Mouse (Mus musculus) urinary bladder, postnatal 14 days (tissue): ENCODE results near the gene Podxl.
A peak's percentile ranks its signal among the peaks of the same experiment; 100 is the strongest.

Experiments used
- DNase-seq: peaks from one replicate; pipeline ENCODE4 v3.0.0; 2021; ENCODE audit warnings: low spot score

Podxl gene

DNA sequence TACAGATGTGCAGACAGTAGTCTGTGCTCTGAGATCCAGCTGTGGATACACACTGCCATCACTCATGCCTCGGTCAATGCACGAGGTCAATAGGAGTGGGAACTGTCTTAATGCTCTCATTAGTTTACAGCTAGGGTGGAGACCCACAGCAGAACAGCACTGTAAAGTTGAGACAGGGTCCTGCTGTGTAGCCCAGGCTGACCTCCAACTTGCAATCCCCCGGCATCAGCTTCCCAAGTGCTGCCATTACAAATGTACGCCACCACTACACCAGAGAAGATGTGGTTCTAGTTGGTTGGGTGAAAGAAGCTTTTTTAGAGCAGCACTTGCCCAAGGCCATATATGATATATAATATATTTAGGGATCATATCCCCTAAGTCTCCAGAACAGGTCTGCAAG, 40.1 kb downstream of the Podxl start:
- no peak for DNase-seq

DNA sequence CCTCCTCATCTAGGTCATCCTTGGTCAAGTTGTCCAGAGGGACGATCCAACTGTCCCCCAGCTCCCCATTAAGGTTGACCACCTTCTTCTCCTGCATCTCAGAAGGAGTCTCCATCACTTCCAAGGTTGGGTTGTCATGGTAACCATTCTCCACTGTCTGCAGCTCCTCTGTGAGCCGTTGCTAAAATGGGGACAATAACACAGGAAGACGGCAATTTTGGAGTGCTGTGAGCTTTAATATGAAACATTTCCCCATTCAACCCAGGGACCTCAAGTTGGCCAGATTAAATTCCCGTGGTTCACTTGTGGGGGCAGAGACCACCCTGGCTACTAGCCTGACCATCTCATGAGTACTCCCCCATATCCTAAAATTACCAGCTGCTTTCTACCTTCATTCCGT, 40.7 kb downstream of the Podxl start:
- DNase-seq = no peak

DNA sequence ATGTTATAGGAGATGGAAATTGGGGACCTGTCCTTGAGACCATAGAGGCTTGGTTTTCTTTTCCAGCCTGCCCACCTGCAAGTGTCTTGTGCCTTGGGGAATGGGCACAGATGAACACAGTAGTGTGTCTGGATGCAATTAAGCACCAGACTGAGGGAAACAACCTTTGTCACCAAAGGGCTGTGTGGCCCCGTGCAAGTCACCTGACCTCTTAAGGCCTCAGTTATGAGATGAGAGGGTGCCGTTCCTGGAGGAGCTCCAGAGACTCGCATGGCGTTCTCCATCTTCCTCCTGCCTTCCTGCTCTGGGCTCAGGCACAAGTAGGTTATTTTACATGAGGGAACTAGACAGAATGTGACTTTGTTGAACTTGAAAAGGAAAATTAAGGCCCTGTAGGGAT, 41.3 kb downstream of the Podxl start:
- DNase-seq = no peak

DNA sequence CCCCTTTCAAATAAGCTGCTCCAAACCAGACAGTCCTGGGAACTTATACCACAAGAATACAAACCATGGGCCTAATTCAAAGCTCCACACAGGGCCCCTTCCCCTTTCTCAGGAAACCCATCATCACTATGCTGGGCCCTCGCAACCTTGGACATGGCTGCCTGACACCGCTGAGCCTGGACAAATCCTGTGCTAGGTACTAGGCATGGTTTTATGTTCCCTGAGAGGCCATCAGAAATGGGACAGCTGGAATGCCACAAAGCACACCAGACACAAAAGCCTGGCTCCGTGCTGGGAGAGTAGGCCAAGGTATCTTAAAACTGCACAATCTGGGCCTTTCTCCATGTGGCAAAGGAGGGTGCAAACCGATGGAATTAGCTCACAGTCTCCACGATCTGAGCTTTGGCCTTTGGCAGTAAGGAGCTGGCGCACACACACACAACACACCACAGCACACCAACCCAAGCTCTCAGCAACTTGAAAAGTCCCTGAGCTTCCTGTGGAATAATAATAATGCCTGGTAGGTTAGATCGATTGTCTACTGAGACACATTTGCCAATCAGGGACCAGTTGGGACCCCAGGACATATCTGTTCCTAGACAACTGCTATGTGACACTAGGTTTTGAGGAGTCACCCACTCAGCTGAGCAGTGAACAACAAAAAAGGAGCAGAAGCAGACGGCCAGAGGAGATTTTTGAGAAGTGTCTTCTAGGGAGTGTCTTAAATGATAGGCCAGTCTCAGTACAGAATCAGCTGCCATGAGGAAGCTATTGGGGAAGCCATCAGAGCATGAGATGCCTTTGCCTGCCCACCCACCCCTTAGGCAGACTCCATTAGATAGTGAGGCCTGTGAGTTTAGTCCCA, 42.1 kb downstream of the Podxl start:
- no peak for DNase-seq

DNA sequence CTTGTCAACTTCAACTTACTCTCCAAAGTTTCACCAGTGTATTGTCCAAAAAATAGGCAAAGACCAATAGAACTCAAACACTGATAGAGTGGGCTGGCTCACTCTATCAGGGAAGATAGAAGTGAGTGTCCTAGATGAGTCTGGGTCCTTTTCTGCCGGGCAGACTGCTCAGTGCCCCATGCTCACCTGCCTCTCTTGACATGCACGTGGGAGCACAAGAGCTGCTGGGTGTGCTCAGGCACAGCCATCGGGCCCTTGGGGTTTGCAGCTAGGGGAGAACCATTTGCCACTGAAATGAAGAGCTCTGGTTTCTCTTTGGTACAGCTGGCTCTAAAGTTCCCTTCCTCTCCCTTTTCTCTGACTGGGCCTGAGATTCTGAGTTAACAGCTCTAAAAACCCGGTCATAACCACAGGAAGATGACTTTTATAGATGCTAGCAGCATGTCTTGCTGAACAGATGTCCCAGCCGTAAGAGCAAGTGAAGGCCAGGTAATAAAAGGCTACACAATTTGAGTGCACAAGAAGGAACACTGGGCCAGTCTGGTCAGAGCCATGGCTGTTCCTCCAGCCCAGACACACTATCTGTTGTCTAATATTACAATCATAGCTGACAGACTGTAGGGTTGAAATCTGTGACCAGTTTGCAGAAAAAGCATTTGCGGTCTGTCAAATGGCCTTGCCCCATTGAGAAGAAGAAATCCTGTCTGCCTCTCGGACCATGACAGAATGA, 43.1 kb downstream of the Podxl start:
- no peak for DNase-seq

DNA sequence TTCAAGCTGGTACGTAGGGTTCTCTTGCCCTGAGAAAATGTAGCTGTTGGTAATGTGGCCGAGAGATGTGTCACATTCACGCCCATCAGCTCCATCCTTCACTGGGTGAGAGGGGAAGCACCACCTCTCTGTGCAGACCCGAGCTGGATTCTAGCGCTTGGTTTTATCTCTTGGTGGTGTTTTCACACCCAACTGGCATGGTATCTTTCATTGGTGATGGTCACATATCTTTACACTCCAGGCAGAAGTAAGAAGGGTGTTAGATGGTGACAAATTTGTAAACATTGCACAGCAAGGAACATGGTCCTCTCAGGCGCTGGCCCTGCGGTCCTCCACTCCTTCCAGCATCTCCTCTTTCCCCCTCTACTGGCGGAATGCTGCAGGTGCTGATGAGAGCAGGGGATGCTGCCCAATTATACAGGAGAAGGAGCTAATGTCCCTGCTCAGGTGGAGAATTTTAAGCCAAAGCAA, 44.7 kb downstream of the Podxl start:
- DNase-seq = no peak

DNA sequence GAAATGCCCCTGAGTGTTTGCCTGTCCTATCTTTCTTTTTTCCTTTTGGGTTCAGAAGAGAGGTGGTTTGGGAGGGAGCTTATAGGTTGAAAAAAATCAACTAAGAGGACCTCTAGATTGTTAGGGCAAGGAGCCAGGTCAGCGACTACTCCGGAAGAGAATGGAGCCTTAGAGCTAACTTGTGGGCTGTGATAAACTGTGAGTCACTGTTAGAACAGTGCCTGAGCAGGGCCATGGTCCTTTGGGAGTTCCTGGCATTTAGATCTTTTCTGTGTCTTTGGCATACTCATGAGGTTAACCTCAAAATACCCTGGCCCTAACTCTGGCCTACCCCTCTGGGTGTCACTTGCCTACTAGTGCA, 45.5 kb downstream of the Podxl start:
- peak; percentile 43 for DNase-seq

DNA sequence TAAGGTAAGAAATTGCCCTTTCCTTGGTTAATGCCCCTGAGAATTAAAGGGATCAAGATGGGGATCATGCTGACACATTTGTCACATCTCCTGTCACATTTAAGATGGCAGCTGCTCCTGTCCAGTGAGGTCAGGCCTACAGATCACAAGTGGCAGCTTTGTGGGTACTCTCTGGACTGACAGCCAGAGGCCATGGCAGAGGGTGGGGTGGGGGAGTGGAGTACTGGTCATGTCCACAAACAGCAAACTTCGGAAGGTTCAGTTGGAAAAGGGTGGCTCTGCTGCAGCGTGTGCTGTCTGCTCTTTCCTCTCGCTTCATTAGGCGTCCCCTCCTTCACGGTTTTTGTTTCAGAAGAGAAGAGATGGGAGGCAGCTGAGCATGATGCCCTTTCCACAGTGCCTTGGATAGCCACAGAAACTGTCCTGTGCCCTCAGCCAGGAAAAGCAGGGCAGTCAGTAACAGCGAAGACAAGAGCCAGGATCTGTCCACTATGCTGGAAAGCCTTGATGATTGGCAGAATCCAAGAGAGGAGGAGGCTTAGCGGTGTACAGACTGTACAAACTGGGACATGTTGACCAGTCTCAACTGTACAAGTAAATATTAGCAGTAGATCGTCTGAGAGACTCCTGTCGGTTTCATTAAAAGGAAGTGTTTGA, 46.0 kb downstream of the Podxl start:
- no peak for DNase-seq

DNA sequence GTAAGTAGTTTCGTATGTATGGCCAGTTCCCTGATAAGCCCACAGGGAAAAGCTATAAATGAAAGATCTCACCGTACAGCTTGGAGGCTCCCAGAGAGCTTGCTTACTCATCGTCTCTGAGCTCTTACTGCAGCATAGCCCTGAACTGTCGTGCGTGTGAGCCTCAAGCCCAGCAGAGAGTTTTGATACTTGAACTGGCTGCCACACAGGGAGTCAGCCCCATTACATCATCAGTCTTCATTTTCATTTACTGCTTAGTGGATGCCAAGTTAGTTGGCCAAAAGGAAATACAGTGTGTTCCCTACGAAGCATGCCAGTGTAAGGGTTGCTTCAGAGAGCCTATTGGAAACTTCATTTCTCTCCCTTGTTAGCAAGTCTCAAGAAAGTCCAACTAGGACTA, 50.1 kb downstream of the Podxl start:
- DNase-seq = no peak

DNA sequence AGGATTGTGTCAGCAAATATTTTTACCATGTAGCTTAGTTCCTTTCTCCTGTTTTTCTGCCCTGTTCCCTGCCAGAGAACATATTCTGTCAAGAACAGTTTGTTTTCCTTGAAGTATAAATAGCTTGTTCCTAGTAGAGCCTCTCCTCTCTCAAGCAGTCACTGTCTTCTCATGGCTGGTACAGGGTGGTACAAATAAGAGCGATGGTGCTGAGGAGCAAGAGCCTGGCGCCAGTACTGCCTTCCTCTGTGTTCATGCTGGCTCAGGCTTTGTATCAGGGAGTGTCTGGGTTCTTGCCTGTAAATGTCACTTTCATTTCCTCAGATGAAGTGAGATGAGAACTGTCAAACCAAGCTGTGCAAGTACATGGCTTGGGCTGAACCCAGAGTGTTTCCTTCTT, 61.2 kb downstream of the Podxl start:
- no peak for DNase-seq

DNA sequence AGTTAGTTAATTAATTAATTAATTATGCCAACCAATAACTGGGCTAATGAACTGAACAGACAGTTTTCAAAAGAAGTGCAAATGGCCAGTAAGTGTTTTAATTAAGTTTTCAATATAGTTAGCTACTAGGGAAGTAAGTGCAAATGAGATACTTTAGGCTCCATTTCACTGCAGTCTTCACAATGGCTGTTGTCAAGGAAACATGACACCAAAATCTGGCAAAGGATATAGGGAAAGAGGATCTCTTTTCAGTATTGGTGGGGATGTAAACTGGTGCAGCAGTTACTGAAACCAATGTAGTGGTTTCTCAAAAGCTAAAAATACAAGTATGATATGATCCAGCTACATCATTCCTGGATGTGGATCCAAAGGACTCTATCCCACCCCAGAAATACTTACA, 63.1 kb downstream of the Podxl start:
- no peak for DNase-seq

DNA sequence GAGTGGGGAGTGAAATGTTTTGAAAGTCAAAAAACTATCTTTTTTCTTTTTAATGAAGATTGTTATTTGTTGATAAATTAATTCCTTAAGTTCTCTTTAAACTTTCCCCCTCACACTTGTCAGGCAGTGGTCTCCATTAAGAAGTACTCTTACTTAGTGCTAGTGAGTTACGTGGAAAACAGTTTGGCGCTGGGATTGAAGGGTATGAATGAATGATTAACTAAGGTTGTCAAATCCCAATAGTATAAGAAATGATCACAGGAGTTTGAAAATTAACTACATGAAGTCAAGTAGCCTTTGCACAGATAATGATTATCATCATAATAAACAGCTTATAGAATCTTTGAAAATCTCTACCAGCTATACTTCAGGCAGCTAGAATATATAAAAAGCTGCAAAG, 63.5 kb downstream of the Podxl start:
- no peak for DNase-seq

DNA sequence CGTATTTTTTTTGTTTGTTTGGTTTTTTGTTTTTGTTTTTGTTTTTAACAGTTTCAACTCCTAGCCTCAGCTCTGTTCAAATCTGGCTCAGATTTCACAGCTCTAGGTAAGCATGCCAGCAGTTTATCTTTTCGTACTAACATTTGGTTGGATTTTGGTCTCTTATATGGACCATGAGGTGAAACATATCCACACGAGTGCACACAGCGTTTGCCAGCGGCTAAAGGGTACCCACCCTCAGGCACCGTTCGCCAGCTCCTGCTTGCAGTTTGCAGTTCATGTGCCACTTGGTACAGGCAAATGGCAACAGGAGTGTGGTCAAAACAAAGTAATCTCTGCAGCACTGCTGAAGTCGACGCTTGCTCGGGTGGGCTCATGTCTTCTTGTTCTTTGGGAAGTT, 63.9 kb downstream of the Podxl start:
- DNase-seq = no peak

DNA sequence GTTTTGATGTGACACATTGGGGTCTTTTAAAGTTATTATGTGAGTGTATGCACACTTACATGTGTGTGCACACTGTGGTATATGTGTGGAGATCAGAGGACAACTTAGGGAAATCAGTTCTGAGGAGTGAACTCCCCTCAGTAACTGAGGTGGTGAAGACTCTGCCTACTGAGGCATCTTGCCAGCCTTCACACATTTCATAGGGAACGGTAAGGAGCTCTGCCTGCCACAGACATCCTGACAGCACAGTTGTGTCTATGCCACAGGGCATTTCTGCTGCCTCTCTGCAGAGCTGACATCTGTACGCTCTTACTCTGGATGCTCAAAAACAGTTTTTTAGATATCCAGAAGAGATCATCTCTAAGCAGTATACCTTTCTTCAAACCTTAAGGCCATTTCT, 67.6 kb downstream of the Podxl start:
- no peak for DNase-seq

DNA sequence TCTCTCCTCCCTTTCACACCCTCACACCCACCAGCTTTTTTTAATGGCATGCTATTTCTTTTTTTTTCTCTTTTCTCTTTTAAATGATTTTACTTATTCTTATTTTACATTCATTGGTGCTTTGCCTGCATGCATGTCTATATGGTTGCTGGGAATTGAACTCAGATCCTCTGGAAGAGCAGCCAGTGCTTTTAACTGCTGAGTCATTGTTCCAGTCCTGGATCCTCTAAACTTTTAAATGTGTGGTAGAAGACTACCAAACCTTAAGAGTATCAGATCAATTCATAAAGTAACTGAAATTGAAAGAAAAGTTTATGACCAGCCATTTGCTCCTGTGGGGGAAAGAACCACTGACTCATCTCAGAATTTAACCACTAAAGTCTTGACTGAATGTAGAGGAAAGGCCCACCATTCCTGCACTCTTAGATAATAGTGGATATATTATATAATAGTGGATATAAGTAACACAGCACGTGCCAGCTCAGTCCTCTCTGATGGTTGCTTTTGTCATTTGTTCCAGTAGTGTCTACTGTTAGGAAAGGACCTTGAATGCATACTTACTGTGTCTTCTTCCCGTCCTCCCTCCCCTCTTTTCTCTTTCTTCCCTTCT, 68.6 kb downstream of the Podxl start:
- no peak for DNase-seq

DNA sequence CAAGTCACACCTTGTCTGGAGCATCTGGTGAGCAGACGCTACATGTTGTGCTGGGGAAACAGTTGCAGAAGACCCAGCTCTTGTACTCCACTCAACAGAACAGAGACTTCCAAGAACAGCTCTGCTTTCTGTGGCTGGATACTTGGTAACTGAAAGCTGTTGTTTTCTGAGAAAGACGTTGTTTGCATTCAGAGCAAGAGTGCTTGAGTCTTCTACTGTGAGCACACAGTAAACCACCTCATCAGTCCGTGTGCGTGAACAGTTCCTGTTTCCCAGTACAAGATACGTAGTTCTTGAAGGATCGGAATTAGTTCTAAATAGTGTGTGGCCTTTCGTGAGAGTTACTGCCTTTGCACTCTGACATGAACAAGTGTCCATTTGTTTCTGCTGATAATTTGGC, 73.8 kb downstream of the Podxl start:
- no peak for DNase-seq

DNA sequence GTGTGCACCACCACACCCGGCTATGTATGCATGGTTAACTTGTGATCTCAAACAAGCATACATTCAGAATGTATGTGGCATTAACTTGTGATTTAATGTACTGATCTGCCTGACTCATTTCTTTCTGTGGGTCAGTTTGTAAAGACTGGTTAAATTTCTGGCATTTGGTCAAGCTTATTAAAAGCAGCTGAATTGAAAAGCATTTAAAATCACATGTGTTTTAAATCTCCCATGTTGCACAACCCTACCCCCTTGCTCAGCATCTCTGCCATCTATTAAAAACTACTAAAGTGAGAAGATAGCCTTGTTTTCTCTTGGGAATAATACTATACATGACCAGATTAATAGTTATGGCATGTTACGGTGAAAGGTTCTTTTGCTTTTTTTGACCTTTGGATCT, 77.2 kb downstream of the Podxl start:
- no peak for DNase-seq

DNA sequence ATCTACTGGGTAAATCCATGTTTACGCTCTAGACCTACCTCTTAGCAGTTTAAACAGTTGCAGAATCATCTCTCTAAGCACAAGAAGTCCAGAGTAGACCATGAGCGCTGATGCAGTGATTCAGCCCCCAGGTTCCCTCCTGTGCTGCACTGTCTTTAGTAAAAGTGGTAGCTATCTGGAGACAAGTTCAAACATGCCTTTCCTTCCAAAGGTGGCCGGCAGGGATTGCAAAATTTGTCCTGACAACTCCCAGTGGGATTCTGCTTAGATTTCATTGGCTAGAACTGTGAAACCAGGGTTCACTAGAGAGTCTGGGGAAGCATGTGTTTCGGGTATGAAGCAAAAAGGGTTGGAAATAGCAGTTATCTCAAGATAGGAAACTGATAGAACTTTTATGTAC, 83.8 kb downstream of the Podxl start:
- DNase-seq = no peak

DNA sequence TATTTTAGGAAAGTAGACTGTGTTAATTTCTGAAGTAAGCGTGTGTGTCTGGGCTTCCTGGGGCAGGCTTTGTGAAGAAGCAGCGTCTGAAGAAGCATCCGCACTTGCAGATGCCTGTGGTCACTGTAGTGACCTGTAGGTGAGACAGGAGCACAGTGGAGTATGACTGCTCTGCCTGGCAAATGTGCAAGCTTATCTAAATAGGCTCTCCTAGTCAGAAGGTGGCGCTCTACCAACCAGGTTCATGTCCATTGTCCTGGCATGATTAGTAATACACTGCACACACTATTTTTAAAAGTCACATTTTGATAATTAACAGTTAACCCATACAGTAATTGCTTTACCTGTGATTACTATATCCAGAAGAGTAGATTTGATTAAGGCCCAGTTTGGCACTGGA, 85.6 kb downstream of the Podxl start:
- no peak for DNase-seq
